Mouse (Mus musculus): ENCODE results near the gene Radil.

- TF ChIP-seq POLR2A (IDR thresholded peaks at IDR 0.05; ENCODE audit: low read depth, low read length) (no peak), CTCF (conservative IDR thresholded peaks at IDR 0.05; ENCODE audit: insufficient read depth, insufficient read length, low read depth, low read length) (no peak)
Observed at GRCm38 (mm10) chr5:142435736-142436135, 115.2 kb downstream of the Radil start.
